Mouse (Mus musculus): ENCODE measurements at regions not wholly inside any gene's neighbourhood (a gene's known extent, or its start where the extent isn't known, plus 50 kb on each side); places are given as distances from the start of the nearest gene placed in this dataset.
A peak's percentile ranks its signal among the peaks of the same experiment; 100 is the strongest.

- Histone ChIP-seq H3K36me3 (ENCODE audit: control insufficient read depth, insufficient read depth, low read length) (no peaks in the 10 kb centered on the region), H3K27ac (ENCODE audit: low read length) (no peak overlapping the region), H3K9me3 (replicated peaks; ENCODE audit: control insufficient read depth, low read length, poor library complexity, severe bottlenecking) (no peaks in the 10 kb centered on the region), H3K9ac (ENCODE audit: low read depth, low read length) (no peak overlapping the region), H3K4me3 (ENCODE audit: low read depth, low read length) (no peak overlapping the region), H3K4me2 (ENCODE audit: low read length) (no peak overlapping the region), H3K27me3 (ENCODE audit: control insufficient read depth, insufficient read depth, low read depth, low read length) (no peaks in the 10 kb centered on the region), H3K4me1 (ENCODE audit: control insufficient read depth, insufficient read depth, low read length) (no peaks in the 10 kb centered on the region)
- no peak for ATAC-seq
- 66% methylated on average over 5 of the region's 5 CpGs for WGBS
These were observed 529.2 kb downstream of the Nr2f2 start for GRCm38 (mm10) chr7:69837379-69837778.

- Histone ChIP-seq H3K9me3 (replicated peaks; ENCODE audit: control insufficient read depth, low read length, poor library complexity, severe bottlenecking) (no peaks in the 10 kb centered on the region), H3K9ac (ENCODE audit: low read depth, low read length) (no peak overlapping the region), H3K27ac (ENCODE audit: low read length) (no peak overlapping the region), H3K36me3 (ENCODE audit: control insufficient read depth, insufficient read depth, low read length) (no peaks in the 10 kb centered on the region), H3K4me3 (ENCODE audit: low read depth, low read length) (no peak overlapping the region), H3K27me3 (ENCODE audit: control insufficient read depth, insufficient read depth, low read depth, low read length) (no peaks in the 10 kb centered on the region), H3K4me2 (ENCODE audit: low read length) (no peak overlapping the region), H3K4me1 (ENCODE audit: control insufficient read depth, insufficient read depth, low read length) (no peaks in the 10 kb centered on the region)
- ATAC-seq = no peak
- 41% methylated on average over 8 of the region's 8 CpGs for WGBS
These were observed 539.3 kb downstream of the Nr2f2 start for GRCm38 (mm10) chr7:69827251-69827650.

- H3K27ac ChIP-seq (ENCODE audit: low read length) = no peak overlapping the region
- H3K27me3 ChIP-seq (ENCODE audit: control insufficient read depth, insufficient read depth, low read depth, low read length) = no peaks in the 10 kb centered on the region
- H3K36me3 ChIP-seq (ENCODE audit: control insufficient read depth, insufficient read depth, low read length) = no peaks in the 10 kb centered on the region
- H3K4me2 ChIP-seq (ENCODE audit: low read length) = no peak overlapping the region
- WGBS = 89% methylated on average over 2 of the region's 2 CpGs
- ATAC-seq = no peak
- no peaks in the 10 kb centered on the region for H3K4me1 ChIP-seq (ENCODE audit: control insufficient read depth, insufficient read depth, low read length)
- H3K4me3 ChIP-seq (ENCODE audit: low read depth, low read length) = no peak overlapping the region
- no peak overlapping the region for H3K9ac ChIP-seq (ENCODE audit: low read depth, low read length)
- no peaks in the 10 kb centered on the region for H3K9me3 ChIP-seq (replicated peaks; ENCODE audit: control insufficient read depth, low read length, poor library complexity, severe bottlenecking)
These were observed 546.0 kb downstream of the Nr2f2 start for GRCm38 (mm10) chr7:69820570-69820969.

GRCm38 (mm10) chr7:69812301-69812700 is 554.2 kb downstream of the Nr2f2 start:
- H3K4me2 ChIP-seq (ENCODE audit: low read length) = no peak overlapping the region
- no peaks in the 10 kb centered on the region; the same call in 1 of the 2 replicates for H3K27me3 ChIP-seq (ENCODE audit: control insufficient read depth, insufficient read depth, low read depth, low read length)
- ATAC-seq = no peak
- no peaks in the 10 kb centered on the region for H3K4me1 ChIP-seq (ENCODE audit: control insufficient read depth, insufficient read depth, low read length)
- H3K36me3 ChIP-seq (ENCODE audit: control insufficient read depth, insufficient read depth, low read length) = no peaks in the 10 kb centered on the region
- H3K9ac ChIP-seq (ENCODE audit: low read depth, low read length) = no peak overlapping the region
- H3K9me3 ChIP-seq (replicated peaks; ENCODE audit: control insufficient read depth, low read length, poor library complexity, severe bottlenecking) = no peaks in the 10 kb centered on the region
- H3K27ac ChIP-seq (ENCODE audit: low read length) = no peak overlapping the region
- WGBS = 80% methylated on average over 3 of the region's 3 CpGs
- no peak overlapping the region for H3K4me3 ChIP-seq (ENCODE audit: low read depth, low read length)

- H3K9me3 ChIP-seq (replicated peaks; ENCODE audit: control insufficient read depth, low read length, poor library complexity, severe bottlenecking) = no peaks in the 10 kb centered on the region
- H3K9ac ChIP-seq (ENCODE audit: low read depth, low read length) = no peak overlapping the region
- H3K4me1 ChIP-seq (ENCODE audit: control insufficient read depth, insufficient read depth, low read length) = no peaks in the 10 kb centered on the region
- H3K4me3 ChIP-seq (ENCODE audit: low read depth, low read length) = no peak overlapping the region
- H3K27me3 ChIP-seq (ENCODE audit: control insufficient read depth, insufficient read depth, low read depth, low read length) = no peaks in the 10 kb centered on the region; the same call in 1 of the 2 replicates
- 24% methylated on average over 5 of the region's 5 CpGs for WGBS
- peak overlapping the region; percentile 38; the same call in 1 of the 2 replicates for H3K4me2 ChIP-seq (ENCODE audit: low read length)
- H3K27ac ChIP-seq (ENCODE audit: low read length) = 0 out of 2 replicates have a peak overlapping the region, but pooled peaks have one; percentile 50
- H3K36me3 ChIP-seq (ENCODE audit: control insufficient read depth, insufficient read depth, low read length) = no peaks in the 10 kb centered on the region
- ATAC-seq = peak; percentile 51; the same call in 1 of the 2 replicates
These were observed 555.7 kb downstream of the Nr2f2 start for GRCm38 (mm10) chr7:69810873-69811272.

- H3K27ac ChIP-seq (ENCODE audit: low read length) = 0 out of 2 replicates have a peak overlapping the region, but pooled peaks have one; percentile 28
- no peak overlapping the region for H3K4me2 ChIP-seq (ENCODE audit: low read length)
These were observed 559.3 kb downstream of the Nr2f2 start for GRCm38 (mm10) chr7:69807220-69807619.

GRCm38 (mm10) chr7:69770980-69771348 is 595.6 kb downstream of the Nr2f2 start:
- H3K4me2 ChIP-seq (ENCODE audit: low read length) = peak overlapping the region; percentile 52; the same call in 1 of the 2 replicates
- no peak overlapping the region for H3K4me3 ChIP-seq (ENCODE audit: low read depth, low read length)
- peak overlapping the region; percentile 42; the same call in 1 of the 2 replicates for H3K9ac ChIP-seq (ENCODE audit: low read depth, low read length)
- no peaks in the 10 kb centered on the region for H3K9me3 ChIP-seq (replicated peaks; ENCODE audit: control insufficient read depth, low read length, poor library complexity, severe bottlenecking)
- WGBS = 49% methylated on average over 5 of the region's 5 CpGs
- no peak overlapping the region for H3K27ac ChIP-seq (ENCODE audit: low read length)
- peak; percentile 62; the same call in 1 of the 2 replicates for ATAC-seq
- peaks cover 9% of the 10 kb centered on the region for H3K27me3 ChIP-seq (ENCODE audit: control insufficient read depth, insufficient read depth, low read depth, low read length)
- no peaks in the 10 kb centered on the region for H3K36me3 ChIP-seq (ENCODE audit: control insufficient read depth, insufficient read depth, low read length)
- no peaks in the 10 kb centered on the region for H3K4me1 ChIP-seq (ENCODE audit: control insufficient read depth, insufficient read depth, low read length)

More at GRCm38 (mm10) chr7:69807220-69807619, 559.3 kb downstream of the Nr2f2 start:
- H3K36me3 ChIP-seq (ENCODE audit: control insufficient read depth, insufficient read depth, low read length) = no peaks in the 10 kb centered on the region
- no peak overlapping the region for H3K4me3 ChIP-seq (ENCODE audit: low read depth, low read length)
- no peak overlapping the region for H3K9ac ChIP-seq (ENCODE audit: low read depth, low read length)
- H3K9me3 ChIP-seq (replicated peaks; ENCODE audit: control insufficient read depth, low read length, poor library complexity, severe bottlenecking) = no peaks in the 10 kb centered on the region
- H3K4me1 ChIP-seq (ENCODE audit: control insufficient read depth, insufficient read depth, low read length) = no peaks in the 10 kb centered on the region
- 47% methylated on average over 8 of the region's 8 CpGs for WGBS
- ATAC-seq = no peak
- no peaks in the 10 kb centered on the region for H3K27me3 ChIP-seq (ENCODE audit: control insufficient read depth, insufficient read depth, low read depth, low read length)

GRCm38 (mm10) chr7:69770313-69770979 is 596.1 kb downstream of the Nr2f2 start:
- Histone ChIP-seq H3K4me2 (ENCODE audit: low read length) (peak overlapping the region; percentile 52), H3K27me3 (ENCODE audit: control insufficient read depth, insufficient read depth, low read depth, low read length) (peaks cover 9% of the 10 kb centered on the region), H3K36me3 (ENCODE audit: control insufficient read depth, insufficient read depth, low read length) (no peaks in the 10 kb centered on the region), H3K4me1 (ENCODE audit: control insufficient read depth, insufficient read depth, low read length) (no peaks in the 10 kb centered on the region), H3K4me3 (ENCODE audit: low read depth, low read length) (peak overlapping the region; percentile 23; the same call in 1 of the 2 replicates), H3K9me3 (replicated peaks; ENCODE audit: control insufficient read depth, low read length, poor library complexity, severe bottlenecking) (no peaks in the 10 kb centered on the region), H3K27ac (ENCODE audit: low read length) (no peak overlapping the region), H3K9ac (ENCODE audit: low read depth, low read length) (peak overlapping the region; percentile 42)
- 13% methylated on average over 22 of the region's 22 CpGs for WGBS
- peak; percentile 86 for ATAC-seq

- H3K27ac ChIP-seq (ENCODE audit: low read length) = no peak overlapping the region
These were observed 600.1 kb downstream of the Nr2f2 start for GRCm38 (mm10) chr7:69766451-69766850.

More at GRCm38 (mm10) chr7:69766451-69766850, 600.1 kb downstream of the Nr2f2 start:
- Histone ChIP-seq H3K27me3 (ENCODE audit: control insufficient read depth, insufficient read depth, low read depth, low read length) (peaks cover 8% of the 10 kb centered on the region), H3K4me1 (ENCODE audit: control insufficient read depth, insufficient read depth, low read length) (no peaks in the 10 kb centered on the region), H3K4me3 (ENCODE audit: low read depth, low read length) (no peak overlapping the region), H3K9ac (ENCODE audit: low read depth, low read length) (no peak overlapping the region), H3K4me2 (ENCODE audit: low read length) (no peak overlapping the region), H3K36me3 (ENCODE audit: control insufficient read depth, insufficient read depth, low read length) (no peaks in the 10 kb centered on the region), H3K9me3 (replicated peaks; ENCODE audit: control insufficient read depth, low read length, poor library complexity, severe bottlenecking) (no peaks in the 10 kb centered on the region)
- ATAC-seq = no peak
- WGBS = 70% methylated on average over 4 of the region's 4 CpGs

Data from midbrain, embryonic 16.5 days (tissue).